Mouse (Mus musculus): Measurements from ENCODE around the gene Mast3. TPM values are rescaled to one million over a fixed set of nuclear protein-coding genes. Genes with fewer than 3 reads are reported as not detected.
A peak's percentile ranks its signal among the peaks of the same experiment; 100 is the strongest.

Gene Mast3
- total RNA-seq, 2 experiments from 2014 or later = 317 to 334 TPM

DNA sequence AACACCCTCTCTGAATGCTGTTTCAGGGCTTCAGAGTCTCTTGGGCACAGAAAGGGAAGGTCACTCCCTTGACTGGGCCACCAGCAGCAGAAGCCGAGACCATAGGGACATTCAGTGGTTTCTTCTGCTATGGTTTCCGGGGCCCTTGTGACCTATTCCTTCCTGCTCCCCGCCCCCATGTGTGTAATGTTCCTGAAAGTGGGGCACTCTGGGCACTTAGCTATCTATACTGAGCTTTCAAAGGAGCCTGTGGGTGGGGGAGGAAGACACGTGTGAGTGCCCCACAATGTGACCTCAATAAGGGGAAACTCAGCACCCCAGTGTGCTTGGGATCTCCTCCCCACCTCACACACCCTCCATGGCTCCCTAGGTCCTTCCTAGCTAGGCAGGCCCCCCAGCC is 1.7 kb upstream of the Mast3 start:
- no peak for DNase-seq (ENCODE audit: low spot score in 2 of 2)

DNA sequence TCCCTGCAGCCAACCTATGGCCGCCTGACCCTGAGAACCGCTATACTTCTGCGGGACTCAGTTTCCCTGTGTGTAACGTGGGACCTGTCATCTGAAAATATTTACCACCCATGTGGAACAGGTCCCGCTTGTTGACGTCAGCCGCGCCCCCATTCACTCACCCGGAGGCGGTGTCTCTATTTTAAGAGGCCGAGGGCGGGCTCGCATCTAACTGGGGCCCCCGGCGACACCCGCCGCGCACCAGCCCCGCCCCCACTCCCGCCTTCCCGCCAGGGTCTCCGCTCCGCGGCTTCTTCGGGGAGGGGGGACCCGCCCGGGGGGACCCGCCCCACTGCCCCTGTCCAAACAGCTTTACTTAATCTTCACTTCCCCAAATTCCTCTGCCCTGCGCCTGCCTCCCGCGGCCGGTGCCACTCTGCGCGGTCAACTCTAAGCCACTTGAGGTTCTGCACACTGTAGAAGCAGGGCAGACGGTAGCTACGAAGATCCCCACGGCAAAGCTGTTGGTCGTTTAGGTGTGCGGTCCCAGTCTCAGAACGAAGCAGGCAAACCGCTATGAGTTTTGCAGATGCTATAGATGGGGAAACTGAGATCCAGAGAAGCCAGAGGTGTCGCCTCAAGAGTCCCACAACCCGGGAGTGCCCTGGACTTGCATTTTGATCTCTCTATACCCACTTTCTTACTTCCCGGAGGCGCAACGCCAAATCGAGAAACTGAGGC is 933 bp downstream of the Mast3 start:
- peak; percentile 83 to 87 for DNase-seq (ENCODE audit: low spot score in 2 of 2)

DNA sequence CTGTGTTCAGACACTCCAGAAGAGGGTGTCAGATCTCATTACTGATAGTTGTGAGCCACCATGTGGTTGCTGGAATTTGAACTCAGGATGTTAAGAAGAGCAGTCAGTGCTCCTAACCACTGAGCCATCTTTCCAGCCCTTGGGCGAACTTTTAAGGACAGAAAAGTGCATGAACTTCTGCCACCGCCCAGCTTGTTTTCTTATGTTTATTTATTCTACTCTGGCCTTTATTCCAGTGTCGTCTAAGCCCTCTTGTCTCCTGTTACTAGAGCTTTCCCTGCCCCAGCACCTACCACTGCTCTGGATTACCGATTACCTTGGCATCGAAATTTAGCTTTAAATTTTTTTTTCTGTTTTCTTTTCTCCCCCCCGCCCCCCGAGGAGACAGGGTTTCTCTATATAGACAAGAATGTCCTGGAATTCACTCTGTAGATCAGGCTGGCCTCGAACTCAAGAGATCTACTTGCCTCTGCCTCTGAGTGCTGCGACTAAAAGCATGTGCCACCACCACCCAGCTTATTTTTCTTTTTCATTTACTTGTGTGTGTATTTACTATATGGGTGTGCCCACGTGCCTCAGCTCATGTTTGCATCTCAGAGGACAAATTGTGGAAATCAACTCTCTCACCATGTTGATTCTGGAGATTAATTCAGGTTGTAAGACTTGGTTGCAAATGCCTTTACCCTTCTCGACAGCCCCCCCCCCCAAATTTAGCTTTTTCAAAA is 1.9 kb downstream of the Mast3 start:
- DNase-seq (ENCODE audit: low spot score in 2 of 2) = no peak

DNA sequence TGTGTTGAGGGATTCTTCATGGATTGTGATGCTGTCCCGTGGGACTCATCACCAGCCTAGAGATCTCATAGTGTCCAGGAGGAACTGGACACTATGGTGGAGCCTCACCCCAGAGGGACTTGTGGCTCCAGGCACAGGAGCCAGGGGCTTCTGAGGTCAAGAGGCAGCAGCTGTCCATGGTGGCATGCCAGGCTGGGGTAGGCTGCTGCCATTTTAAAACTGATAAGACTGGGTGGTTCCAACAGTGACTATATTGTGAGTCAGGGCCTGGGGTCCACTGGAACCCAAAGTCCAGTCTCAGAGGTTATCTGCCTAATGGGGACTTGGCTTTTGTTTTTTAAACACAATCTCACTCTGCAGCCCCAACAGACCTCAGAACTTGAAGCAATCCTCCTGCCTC is 3.0 kb downstream of the Mast3 start:
- DNase-seq (ENCODE audit: low spot score in 2 of 2) = no peak

DNA sequence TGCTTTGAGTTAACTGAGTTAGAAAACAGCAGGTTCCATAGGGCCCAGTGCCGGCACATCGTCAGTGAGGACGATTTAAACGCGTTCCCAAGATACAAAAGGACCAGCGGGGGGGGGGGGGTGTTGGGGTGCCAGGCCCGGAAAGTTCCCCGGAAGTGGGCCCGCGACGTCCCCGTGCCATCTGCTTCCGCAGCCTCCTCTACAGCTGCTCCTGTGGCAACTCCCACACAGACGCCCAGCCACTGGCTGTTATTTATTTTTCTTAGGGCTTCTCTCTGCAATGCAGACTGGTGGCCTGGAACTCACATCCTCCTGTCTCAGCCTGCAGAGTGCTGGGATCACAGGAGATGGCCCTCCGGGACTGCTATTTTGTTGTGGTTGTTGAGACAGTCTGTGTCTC is 3.7 kb downstream of the Mast3 start:
- peak; percentile 87 to 89 for DNase-seq (ENCODE audit: low spot score in 2 of 2)

DNA sequence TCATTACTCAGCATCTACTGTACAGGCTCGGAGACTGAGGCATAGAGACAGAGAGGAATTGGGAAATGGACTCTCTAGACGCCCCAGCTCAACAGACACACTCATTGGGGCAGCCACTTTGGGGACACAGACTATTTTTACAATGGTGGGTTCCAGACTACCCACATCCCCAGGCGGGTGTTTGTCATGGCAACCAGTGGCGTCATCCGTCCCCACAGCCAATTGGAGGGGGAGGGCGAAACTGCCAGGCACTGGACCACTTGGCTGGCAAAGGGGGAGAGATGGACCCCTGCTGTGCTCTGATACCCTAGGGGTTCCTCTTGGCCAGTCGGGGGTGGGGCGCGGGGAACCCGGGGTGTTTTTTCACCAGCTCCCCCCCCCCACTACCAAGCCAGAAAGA is 4.2 kb downstream of the Mast3 start:
- peak; percentile 71 to 81 for DNase-seq (ENCODE audit: low spot score in 2 of 2)

DNA sequence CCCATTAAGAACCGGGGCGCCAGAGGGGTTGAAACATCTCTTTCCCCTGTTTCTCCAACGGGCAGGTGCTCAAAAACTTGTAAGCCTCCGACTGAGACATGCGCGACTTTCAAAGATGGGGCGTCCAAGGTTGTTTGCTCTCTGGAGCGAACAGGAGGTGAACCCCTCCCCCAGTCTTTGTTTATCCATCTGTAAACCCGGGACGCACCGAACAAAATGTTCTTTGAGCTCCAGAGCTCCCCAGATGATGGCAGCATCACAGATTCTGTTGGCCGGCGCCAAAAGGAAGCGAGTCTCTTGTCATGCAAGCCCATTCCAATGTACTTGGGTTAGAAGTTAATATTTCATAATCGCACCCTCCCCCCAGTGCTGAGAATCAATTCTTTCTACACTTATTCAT is 6.6 kb downstream of the Mast3 start:
- DNase-seq (ENCODE audit: low spot score in 2 of 2) = peak in 1 of 2 experiments; percentile 49

DNA sequence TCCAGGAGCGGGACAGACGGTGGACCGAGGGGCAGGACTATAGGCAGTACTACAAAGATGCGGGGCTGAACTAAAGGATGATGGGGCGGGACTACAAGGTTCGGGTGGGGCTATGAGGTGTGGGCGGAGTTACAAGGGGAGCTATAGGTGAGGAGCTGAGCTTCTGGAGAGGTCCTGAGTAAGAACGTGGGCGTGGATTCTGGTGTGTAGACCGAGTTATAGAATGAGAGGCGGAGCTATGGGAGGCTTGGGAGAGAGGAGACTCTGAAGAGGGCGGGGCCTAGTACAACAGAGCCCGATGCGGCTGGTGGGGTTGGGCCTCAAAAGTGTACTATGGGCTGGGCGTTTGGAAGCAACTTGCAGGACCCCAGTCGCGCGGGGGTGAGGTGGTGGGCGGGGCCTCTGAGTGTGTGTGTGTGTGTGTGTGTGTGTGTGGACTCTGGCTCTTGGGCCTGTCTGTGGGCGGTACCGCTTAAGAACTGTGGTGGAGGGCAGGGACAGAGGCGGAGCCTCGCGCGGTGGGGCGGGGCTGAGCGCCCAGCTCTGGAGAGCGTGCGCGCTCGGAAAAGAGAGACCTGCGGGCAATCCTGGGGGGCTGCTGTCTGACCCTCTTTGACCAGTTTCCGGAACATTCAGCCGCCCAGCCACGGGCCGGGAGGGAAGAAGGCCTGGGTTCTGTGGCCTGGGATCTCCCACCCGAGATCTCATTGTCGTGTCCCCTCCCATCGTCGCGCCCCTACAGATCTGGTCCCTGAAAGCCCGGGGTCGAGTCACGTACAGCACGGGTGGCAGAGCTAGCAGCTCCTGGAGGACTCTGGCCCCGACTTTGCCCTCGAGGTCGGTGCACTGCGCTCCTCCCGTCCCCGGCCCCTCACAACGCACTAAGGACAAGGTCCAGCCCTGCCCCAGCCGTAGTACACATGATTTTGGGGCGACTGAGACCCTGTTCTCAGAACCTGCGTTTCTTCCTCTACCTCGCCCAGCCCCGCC is 7.5 kb downstream of the Mast3 start:
- peak; percentile 79 to 85 for DNase-seq (ENCODE audit: low spot score in 2 of 2)

DNA sequence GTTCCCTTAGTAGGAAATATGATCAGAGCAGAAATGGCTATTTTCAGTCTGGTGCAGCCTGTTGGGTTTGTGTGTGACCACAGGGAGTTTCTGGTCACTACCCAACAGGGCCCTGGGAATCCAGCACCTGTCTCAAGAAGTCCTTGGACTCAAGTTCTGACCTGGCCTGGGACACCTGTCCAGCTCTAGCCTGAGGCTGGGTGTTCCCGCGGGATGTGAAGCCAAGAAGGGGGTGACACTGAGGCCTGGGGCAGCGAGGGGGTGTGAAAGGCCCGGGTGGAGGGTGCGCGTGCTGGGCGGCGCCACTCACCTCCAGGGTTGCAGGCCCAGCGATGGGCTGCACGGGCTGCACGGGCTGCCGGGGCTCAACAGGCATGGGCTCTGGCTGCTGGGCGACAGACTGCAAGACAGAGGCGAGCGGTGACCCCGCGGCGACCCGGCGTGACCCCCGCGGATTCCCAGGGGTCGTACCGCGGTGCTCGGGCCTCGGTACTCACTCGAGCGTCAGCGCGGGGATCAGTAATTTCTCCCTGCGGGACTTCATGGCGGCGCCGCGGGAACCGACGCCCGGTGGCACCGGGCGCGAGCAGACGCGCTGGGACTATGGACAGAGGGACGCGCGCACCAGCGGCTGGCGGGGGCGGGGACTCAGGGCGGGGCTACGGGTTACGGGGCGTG is 8.3 kb downstream of the Mast3 start:
- DNase-seq (ENCODE audit: low spot score in 2 of 2) = no peak

DNA sequence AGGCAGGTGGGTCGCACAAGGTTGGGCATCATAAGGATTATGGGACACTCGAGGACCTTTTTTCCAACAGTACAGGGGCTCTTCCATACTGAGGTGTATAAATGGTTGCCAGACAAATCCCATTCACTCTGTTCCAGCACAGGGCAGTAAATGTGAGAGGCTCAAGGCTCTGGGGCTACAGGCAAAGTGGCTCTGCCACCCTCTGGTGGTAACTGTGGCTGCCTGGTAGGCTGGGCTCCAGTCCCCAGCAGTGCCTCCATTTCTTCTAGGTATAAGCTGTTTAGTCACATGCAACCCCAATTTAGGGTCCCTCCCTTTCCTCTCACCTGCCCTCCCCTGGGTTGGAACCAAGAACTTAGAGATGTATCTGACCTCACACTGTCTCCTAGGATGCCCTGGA is 9.5 kb downstream of the Mast3 start:
- no peak for DNase-seq (ENCODE audit: low spot score in 2 of 2)

DNA sequence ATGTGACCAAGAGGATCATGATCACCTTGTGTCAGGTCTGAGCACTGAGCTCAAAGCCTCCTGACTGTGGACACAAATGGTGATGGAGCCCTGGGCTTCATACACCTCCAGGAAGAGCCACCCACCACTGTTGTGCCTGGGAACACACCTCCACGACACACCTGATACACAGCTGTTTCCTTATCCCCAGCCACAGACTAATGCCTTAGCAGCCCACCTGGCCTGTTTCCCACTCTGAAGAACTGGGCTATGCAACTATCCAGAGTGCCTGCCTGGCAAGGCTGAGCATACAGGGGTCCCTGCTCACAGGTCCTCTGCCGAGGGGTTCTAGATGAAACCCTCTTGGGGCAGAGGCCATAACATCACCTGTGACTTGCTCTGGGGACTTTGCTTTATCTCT is 10.6 kb downstream of the Mast3 start:
- DNase-seq (ENCODE audit: low spot score in 2 of 2) = no peak

DNA sequence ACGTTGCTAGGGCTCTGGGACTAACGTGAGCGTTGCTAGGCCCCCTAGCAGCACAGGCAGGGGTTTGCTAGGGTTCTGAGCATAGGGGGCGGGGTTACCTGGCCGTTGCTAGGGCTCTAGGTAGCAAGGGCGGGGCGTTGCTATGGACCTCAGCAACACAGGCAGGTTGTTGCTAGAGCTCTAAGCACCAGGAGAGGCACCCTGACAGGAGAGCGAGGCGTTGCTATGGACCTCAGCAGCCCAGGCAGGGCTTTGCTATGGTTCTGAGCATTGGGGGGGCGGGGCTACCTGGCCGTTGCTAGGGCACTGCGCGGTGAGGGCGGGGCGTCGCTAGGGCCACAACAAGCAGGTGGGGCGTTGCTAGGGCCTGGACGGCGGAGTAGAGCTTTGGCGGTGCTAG is 12.2 kb downstream of the Mast3 start:
- peak in 1 of 2 experiments; percentile 76 for DNase-seq (ENCODE audit: low spot score in 2 of 2)

DNA sequence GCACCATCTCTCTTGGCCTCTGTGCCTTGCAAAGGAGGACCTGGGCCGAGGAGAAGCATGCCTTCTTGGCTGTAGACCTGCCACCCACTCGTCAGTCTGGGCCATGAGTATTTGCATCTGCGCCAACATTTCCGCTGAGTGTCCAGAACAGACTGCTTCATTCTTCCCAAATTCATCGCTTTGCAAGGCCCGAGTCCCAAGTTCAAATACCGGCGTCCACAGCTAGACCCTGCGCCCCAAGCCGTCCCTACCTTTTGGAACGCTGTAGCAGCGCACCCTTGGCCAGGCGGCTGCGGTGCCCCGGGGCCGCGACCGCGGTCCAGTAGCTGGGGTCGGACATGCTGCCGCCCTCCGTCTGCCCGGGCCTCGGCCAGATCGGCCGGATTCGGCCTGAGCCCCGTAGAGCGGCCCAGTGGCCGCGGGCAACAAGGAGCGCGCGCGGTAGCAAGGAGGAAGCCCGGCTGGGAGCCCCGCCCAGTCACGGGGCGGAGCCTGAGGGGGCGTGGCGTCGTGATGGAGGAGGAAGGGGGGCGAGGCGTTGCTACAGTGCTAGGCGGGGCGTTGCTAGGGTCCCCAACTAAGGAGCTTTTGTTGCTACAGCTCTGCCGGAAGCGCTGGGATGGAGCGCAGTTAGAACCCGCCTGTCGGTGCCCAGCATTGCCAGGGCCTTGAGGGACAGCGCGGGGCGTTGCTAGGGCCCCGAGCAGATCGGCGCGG is 12.7 kb downstream of the Mast3 start:
- DNase-seq (ENCODE audit: low spot score in 2 of 2) = peak; percentile 95

DNA sequence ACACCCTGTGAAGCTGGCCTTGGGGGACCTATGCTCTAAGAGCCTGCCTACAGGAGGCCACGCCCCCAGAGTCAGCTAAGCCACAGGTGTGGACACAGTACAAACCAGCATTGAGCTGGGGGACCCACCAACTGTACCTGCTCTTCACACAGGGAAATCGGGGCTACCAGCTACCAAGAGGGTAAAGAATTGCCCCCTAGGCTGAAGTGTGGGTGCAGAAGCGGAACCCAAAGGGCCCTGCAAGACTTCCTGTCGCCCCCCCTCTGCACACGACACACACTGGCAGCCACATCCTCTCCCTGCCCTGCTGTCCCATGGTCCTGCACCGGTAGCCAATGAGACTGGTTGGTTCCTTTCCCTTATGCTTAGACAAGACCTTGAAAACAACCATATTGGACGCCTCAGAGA is 13.6 kb downstream of the Mast3 start:
- DNase-seq (ENCODE audit: low spot score in 2 of 2) = no peak

DNA sequence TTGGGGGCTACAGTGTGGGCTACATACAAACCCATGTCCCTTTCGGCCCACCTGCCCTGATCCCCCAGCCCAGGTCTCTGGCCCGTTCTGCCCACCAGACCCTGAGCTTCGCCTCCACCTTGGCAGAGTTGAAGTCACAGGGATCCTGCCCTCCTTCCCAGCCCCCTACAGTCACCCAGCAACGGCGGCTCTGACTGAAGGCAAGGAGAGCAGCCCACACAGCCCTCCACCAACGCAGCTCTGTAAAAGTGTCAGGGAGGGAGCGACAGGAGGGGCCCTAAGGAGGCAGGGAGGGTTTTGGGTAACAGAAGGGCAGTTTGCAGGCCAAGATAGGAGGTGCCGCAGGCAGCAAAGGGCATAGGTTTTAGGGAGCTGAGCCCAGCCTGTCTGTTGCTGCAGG is 14.0 kb downstream of the Mast3 start:
- DNase-seq (ENCODE audit: low spot score in 2 of 2) = peak in 1 of 2 experiments; percentile 64

DNA sequence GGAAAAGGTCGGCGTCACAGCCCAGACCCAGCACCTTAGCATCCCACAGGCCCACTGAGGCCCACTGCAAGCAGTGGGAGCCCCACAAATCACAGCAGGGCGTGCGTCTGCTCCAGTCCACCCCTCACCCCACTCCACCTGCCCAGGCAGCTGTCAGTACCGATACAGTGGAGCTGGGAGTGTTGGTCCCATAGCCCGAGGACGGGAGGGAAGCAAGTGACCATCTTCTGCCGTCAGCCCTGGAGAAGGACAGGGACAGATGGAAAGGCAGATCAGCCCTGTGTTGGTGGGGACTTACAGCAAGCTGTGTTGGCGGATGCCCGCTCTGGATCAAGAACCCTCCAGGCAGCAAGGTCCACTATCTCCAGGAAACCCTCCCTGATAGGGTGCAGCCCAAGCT is 15.8 kb downstream of the Mast3 start:
- no peak for DNase-seq (ENCODE audit: low spot score in 2 of 2)

DNA sequence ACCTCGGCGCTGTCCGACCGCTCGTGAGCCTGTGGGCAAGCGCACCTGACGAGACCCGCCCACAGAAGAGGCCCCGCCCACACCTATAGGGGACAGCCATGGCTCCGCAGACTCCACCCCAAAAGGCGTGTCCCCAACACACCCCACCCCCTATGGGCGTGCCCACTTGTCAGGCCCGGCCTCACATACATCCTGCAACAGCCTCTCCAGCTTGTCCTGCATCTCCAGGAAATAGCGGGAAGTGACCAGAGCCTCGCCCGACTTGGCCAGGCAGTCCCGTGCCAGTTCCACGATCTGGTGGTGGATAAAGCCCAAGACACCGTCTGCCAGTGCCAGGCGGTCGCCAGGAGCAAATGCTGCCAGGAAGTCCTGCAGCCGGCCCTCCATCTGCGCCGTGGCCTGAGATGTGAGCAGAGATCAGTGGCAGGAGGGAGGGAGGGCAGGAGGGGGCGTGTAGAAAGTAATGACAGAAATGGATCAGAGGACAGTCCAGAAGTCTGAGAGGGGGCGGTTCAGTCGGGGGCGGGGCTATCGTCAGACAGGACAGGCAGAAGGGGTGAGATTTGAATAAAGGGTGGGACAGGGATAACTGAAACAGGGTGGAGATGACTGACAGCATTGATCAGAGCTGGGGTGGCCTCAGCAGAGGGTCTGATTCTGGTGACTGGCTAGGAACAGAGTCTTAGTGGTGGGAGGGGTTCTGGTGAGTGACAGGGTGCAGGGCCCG is 16.8 kb downstream of the Mast3 start:
- DNase-seq (ENCODE audit: low spot score in 2 of 2) = no peak

DNA sequence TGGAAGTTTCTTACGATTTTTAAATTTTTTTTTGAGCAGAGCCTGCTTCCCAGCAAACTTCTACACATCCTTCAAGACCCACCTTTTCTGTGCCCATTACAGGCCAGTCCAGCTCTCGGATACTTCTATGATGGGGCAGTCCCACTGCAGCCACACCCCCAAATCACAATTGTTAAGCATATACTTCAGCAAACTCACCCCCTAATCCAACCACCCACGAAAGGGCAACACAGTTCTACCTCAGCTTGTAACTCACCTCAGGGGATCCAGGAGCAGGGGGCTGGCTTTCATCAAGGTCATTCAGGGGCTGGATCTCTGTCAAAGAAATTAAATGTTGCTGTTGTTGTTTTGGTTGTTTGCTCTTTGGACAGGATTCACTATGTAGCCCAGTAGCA is 17.8 kb downstream of the Mast3 start:
- DNase-seq (ENCODE audit: low spot score in 2 of 2) = no peak

DNA sequence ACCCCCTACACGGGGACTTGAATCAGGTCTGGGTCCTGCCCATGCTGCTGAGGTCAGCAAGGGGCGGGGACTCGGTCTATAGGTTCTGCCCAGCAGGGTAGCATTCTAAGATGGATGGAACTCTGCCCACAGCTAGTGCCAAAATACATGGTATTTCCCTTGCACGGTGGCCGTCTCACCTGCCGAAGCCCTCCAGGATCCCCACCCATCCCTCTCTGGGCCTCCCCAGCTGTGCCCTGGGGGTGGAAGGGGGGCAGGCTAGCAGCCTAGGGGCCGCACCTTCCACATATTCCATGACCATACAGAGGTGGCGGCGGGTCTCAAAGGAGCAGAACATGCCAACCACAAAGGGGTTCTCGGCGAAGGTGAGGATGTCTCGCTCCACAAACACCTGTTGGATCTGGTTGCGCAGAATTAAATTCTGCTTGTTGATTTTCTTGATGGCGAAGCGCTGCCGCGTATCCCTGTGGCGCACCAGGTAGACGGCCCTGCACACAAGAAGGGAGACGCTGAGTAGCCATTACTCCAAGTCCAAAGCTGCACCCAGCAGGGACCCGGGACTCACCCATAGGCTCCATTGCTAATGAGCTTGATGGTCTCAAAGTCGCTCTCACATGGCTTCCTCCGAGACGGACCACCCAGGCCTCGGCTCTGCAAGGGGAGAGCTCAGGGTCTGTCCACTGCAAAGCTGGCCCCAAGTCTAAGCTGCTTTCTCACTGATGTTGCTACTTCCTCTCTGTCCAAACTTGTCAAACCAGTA is 18.4 kb downstream of the Mast3 start:
- no peak for DNase-seq (ENCODE audit: low spot score in 2 of 2)
